Mouse (Mus musculus) erythroblast, embryonic 14.5 days (primary cell): ENCODE results near the gene Socs7.

ENCODE experiments used
- GATA1 ChIP-seq: IDR thresholded peaks from 2 replicates; pipeline ENCODE4 v1.6.1; 2012; ENCODE audit warnings: low read length, inconsistent platforms, mixed read lengths
- TAL1 ChIP-seq: IDR thresholded peaks from 3 replicates; pipeline ENCODE4 v1.6.1; 2012; ENCODE audit warnings: low read length, inconsistent platforms, mixed read lengths

DNA sequence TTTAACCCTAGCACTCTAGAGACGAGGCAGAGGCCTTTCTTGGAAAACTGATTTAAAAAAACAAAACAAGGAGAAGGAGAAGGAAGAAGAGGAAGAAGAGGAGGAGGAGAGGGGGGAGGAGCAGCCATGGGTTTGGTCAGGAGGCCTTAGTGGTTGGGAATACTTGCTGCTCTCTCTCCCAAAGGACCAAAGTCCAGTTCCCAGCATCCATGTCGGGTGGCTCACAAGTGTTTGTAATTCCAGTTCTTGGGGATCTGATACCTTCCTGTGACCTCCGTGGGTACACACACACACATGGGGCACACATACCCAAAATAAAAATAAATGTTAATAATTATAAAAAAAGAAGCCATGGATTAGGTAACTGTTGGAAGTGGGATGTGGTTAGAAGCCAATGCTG lies 17.7 kb downstream of the Socs7 start:
- TF ChIP-seq GATA1 (no peak), TAL1 (no peak)
